Mouse (Mus musculus) heart, embryonic 10.5 days (tissue): ENCODE measurements at regions not wholly inside any gene's neighbourhood (a gene's known extent, or its start where the extent isn't known, plus 50 kb on each side); places are given as distances from the start of the nearest gene placed in this dataset.
"Not testable (repeated sequence)": the region's sequence is repeated elsewhere in the genome, so short reads cannot be mapped to it uniquely, and the experiment has no call there.

Experiments
- DNase-seq: peaks from one replicate; pipeline ENCODE4 v3.0.0-alpha.2; 2017; ENCODE audit warnings: low spot score
- H3K27ac ChIP-seq: fragments of 300-500 bp; sonication (generic); 2 replicates; pipeline ENCODE4 v1.5.1; 2016; ENCODE audit warnings: mild to moderate bottlenecking
- H3K27me3 ChIP-seq: fragments of 300-500 bp; sonication (generic); 2 replicates; pipeline ENCODE4 v1.6.1; 2016; ENCODE audit warnings: mild to moderate bottlenecking; ENCODE audit not compliant: poor library complexity, insufficient read depth, severe bottlenecking
- H3K36me3 ChIP-seq: fragments of 300-500 bp; sonication (generic); 2 replicates; pipeline ENCODE4 v1.6.1; 2016; ENCODE audit warnings: mild to moderate bottlenecking, moderate library complexity
- H3K4me1 ChIP-seq: fragments of 300-500 bp; sonication (generic); 2 replicates; pipeline ENCODE4 v1.6.1; 2016; ENCODE audit warnings: mild to moderate bottlenecking
- H3K4me3 ChIP-seq: fragments of 300-500 bp; sonication (generic); 2 replicates; pipeline ENCODE4 v1.5.1; 2016; ENCODE audit warnings: mild to moderate bottlenecking, moderate library complexity
- H3K9me3 ChIP-seq: fragments of 300-500 bp; sonication (generic); 2 replicates; pipeline ENCODE4 v1.6.1; 2016; ENCODE audit warnings: mild to moderate bottlenecking, moderate library complexity
- WGBS: fragments of 180-500 bp; shearing (Covaris S2); methylation state at CpG from one replicate; pipeline ENCODE4 v1.1.7; 2016; 5-methylcytosine and 5-hydroxymethylcytosine counted together

DNA sequence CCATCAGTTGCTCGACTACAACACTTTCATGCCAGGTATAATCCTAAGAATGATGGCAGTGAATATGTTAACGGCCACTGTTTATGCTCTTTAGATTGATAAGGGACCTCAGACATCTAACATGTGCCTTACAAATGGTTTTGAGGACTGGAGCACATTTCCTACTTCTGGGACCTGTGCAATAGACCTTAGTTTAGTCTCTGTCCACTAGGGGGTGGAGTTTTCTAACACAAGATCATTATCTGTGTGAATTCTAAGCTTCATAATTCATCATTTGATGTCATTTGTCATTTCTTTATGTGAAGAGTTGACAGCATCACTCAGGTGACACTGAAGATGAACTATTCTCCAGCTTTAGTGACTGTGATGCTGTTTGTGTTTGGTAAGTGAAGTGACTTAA lies 142.6 kb upstream of the Olfr1507 start:
- no peak for DNase-seq
- Histone ChIP-seq H3K4me1 (no peaks in the 10 kb centered on the region), H3K36me3 (no peaks in the 10 kb centered on the region), H3K27ac (no peak overlapping the region), H3K9me3 (peaks cover 5% of the 10 kb centered on the region; the same call in 1 of the 2 replicates), H3K4me3 (no peak overlapping the region), H3K27me3 (no peaks in the 10 kb centered on the region)
- WGBS = 61% methylated on average over 2 of the region's 2 CpGs

- no peaks in the 10 kb centered on the region for H3K4me1 ChIP-seq
- H3K27ac ChIP-seq = no peak overlapping the region
- 0 out of 2 replicates have a peak, but pooled peaks cover 3% of the 10 kb centered on the region for H3K9me3 ChIP-seq
- DNase-seq = no peak
- 34% methylated on average over 4 of the region's 4 CpGs for WGBS
- no peaks in the 10 kb centered on the region for H3K36me3 ChIP-seq
- H3K4me3 ChIP-seq = no peak overlapping the region
- H3K27me3 ChIP-seq = no peaks in the 10 kb centered on the region
Observed at GRCm38 (mm10) chr14:52622184-52622583, 126.6 kb upstream of the Olfr1507 start.

GRCm38 (mm10) chr14:52580319-52580718 lies 84.8 kb upstream of the Olfr1507 start:
- H3K9me3 ChIP-seq = no peaks in the 10 kb centered on the region
- H3K4me3 ChIP-seq = no peak overlapping the region
- no peak overlapping the region for H3K27ac ChIP-seq
- WGBS = 44% methylated on average over 3 of the region's 3 CpGs
- H3K36me3 ChIP-seq = no peaks in the 10 kb centered on the region
- H3K4me1 ChIP-seq = no peaks in the 10 kb centered on the region
- no peak for DNase-seq
- H3K27me3 ChIP-seq = no peaks in the 10 kb centered on the region

DNA sequence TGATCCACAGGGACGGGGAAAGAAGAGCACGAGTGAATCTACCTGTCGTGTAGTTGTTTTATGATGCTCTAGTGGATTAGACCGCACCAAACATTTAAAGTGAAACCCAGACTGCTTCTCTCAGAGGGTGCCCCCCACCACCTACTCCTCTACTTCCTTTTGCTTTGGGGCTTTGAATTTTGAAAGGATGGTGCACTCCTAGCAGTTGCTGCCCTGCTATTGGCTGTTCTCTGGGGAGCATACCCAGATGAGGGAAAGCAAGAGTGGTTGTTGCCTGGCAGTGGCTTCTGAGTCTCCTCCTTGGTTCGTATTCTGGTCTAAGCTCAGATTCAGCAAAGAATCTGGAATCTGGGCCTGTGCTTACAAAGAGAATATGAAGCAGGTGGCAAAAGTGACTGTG lies 71.4 kb upstream of the Olfr1507 start:
- Histone ChIP-seq H3K27ac (no peak overlapping the region), H3K4me1 (no peaks in the 10 kb centered on the region), H3K4me3 (no peak overlapping the region), H3K27me3 (no peaks in the 10 kb centered on the region), H3K36me3 (no peaks in the 10 kb centered on the region), H3K9me3 (no peaks in the 10 kb centered on the region)
- 63% methylated on average over 5 of the region's 5 CpGs for WGBS
- no peak for DNase-seq

DNA sequence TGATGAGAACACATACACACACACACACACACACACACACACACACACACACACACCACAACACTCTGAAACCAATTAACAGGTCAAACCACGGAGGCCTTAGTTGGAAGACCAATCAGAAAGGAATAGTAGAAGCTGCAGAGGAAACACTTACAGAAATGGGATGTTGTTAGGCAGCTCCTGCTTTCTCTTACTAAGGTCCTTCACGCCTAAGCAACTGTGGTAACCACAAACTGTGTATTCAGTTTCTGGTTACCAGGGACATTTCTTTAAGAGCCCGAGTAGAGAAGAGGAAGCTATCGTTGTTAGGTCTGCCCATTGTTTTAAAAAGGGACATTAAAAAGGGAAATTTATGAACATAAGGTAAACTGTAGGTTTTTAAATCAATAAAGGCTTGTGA lies 70.1 kb upstream of the Olfr1507 start:
- 56% methylated on average over 4 of the region's 4 CpGs for WGBS

DNA sequence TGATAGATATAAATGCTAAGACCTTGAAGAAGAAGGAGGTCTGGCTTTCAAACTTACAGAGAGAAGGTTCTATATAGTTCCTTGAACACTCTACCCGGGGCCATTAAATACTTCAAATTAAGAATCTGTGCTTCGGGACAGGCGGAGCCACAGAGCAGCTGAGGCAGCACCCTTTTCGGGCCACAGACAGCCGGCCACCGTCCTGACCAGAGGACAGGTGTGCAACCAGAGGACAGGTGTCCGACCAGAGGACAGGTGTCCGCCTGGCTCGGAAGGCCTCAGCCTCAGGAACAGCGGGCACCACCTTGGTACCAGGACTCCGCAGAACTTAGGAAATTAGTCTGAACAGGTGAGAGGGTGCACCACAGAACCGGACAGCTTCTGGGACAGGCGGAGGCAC lies 60.8 kb upstream of the Olfr1507 start:
- not testable (repeated sequence) for H3K36me3 ChIP-seq, H3K4me3 ChIP-seq, H3K9me3 ChIP-seq, H3K27me3 ChIP-seq, DNase-seq, H3K27ac ChIP-seq, H3K4me1 ChIP-seq
- 83% methylated on average over 13 of the region's 13 CpGs for WGBS

More for the DNA sequence above, 70.1 kb upstream of the Olfr1507 start:
- Histone ChIP-seq H3K36me3 (no peaks in the 10 kb centered on the region), H3K27me3 (no peaks in the 10 kb centered on the region), H3K27ac (no peak overlapping the region), H3K9me3 (no peaks in the 10 kb centered on the region), H3K4me1 (no peaks in the 10 kb centered on the region), H3K4me3 (no peak overlapping the region)
- no peak for DNase-seq

- Histone ChIP-seq H3K27ac (no peak overlapping the region), H3K9me3 (peaks cover 6% of the 10 kb centered on the region; the same call in 1 of the 2 replicates), H3K4me3 (no peak overlapping the region), H3K36me3 (no peaks in the 10 kb centered on the region), H3K27me3 (no peaks in the 10 kb centered on the region), H3K4me1 (no peaks in the 10 kb centered on the region)
- DNase-seq = no peak
Observed at GRCm38 (mm10) chr14:52553399-52553798, 57.9 kb upstream of the Olfr1507 start.

GRCm38 (mm10) chr14:52547933-52548332 lies 52.4 kb upstream of the Olfr1507 start:
- Histone ChIP-seq H3K4me3 (no peak overlapping the region), H3K27ac (no peak overlapping the region), H3K36me3 (no peaks in the 10 kb centered on the region), H3K9me3 (no peaks in the 10 kb centered on the region), H3K27me3 (no peaks in the 10 kb centered on the region), H3K4me1 (no peaks in the 10 kb centered on the region)
- DNase-seq = no peak
- 65% methylated on average over 1 of the region's 1 CpGs for WGBS
